Mouse (Mus musculus) ES-E14 (cell line): ENCODE data around the gene Zc3h12a. TPM values are rescaled to one million over a fixed set of nuclear protein-coding genes. Genes with fewer than 3 reads are reported as not detected.
A peak's percentile ranks its signal among the peaks of the same experiment; 100 is the strongest.

Source experiments
- DNase-seq: peaks from one replicate; pipeline ENCODE4 v3.0.0-alpha.2; 2013; ENCODE audit warnings: low read depth, low spot score
- H3K27ac ChIP-seq: 2 replicates; pipeline ENCODE4 v1.5.1; 2012; ENCODE audit warnings: low read depth, mild to moderate bottlenecking, low read length, moderate library complexity, mixed read lengths; ENCODE audit not compliant: poor library complexity, insufficient read depth, severe bottlenecking
- H3K36me3 ChIP-seq: 2 replicates; pipeline ENCODE4 v1.6.1; 2012; ENCODE audit warnings: mild to moderate bottlenecking, low read length, moderate library complexity, mixed read lengths; ENCODE audit not compliant: control insufficient read depth, poor library complexity, insufficient read depth, severe bottlenecking
- H3K4me1 ChIP-seq, 2 experiments: fragments of 150-350 bp in 1 of 2; sonication (generic) in 1 of 2; 2 replicates each; pipeline ENCODE4 v1.6.1; 2012; ENCODE audit warnings: low read length in 2 of 2, mild to moderate bottlenecking in 1 of 2, mixed read lengths in 1 of 2; ENCODE audit not compliant: control insufficient read depth in 2 of 2, insufficient read depth in 2 of 2, poor library complexity in 1 of 2
- H3K4me3 ChIP-seq, 2 experiments: fragments of 150-350 bp in 1 of 2; sonication (generic) in 1 of 2; 2 replicates each; pipeline ENCODE4 v1.5.1; 2012; ENCODE audit warnings: low read length in 2 of 2, low read depth in 1 of 2, mild to moderate bottlenecking in 1 of 2, mixed read lengths in 1 of 2; ENCODE audit not compliant: insufficient read depth in 1 of 2, poor library complexity in 1 of 2, severe bottlenecking in 1 of 2
- H3K9ac ChIP-seq: 2 replicates; pipeline ENCODE4 v1.6.1; 2012; ENCODE audit warnings: low read depth, mild to moderate bottlenecking, low read length, mixed read lengths; ENCODE audit not compliant: poor library complexity, insufficient read depth, severe bottlenecking
- H3K9me3 ChIP-seq: fragments of 150-350 bp; sonication (generic); 2 replicates; pipeline ENCODE4 v1.6.1; 2012; ENCODE audit warnings: low read depth, mild to moderate bottlenecking, low read length; ENCODE audit not compliant: control insufficient read depth, insufficient read depth
- CHD2 ChIP-seq: IDR thresholded peaks from 2 replicates; pipeline ENCODE4 v1.6.1; 2014; ENCODE audit warnings: mild to moderate bottlenecking, low read depth, low read length, inconsistent platforms
- HCFC1 ChIP-seq: IDR thresholded peaks from 2 replicates; pipeline ENCODE4 v1.6.1; 2012; ENCODE audit warnings: low read length, inconsistent platforms, borderline replicate concordance; ENCODE audit not compliant: insufficient read depth
- MAFK ChIP-seq: IDR thresholded peaks from 2 replicates; pipeline ENCODE4 v1.6.1; 2014; ENCODE audit warnings: mild to moderate bottlenecking, low read depth, low read length, inconsistent platforms; ENCODE audit not compliant: insufficient read depth
- ZC3H11A ChIP-seq: IDR thresholded peaks from 2 replicates; pipeline ENCODE4 v1.6.1; 2012; ENCODE audit warnings: low read depth, mild to moderate bottlenecking, inconsistent platforms, low read length, borderline replicate concordance
- ZNF384 ChIP-seq: IDR thresholded peaks from 2 replicates; pipeline ENCODE4 v1.6.1; 2012; ENCODE audit warnings: low read depth, low read length, inconsistent platforms
- in situ Hi-C, 2 experiments: fragments of 600-800 bp; cut with MboI; formaldehyde crosslinking; loops; one replicate each; pipeline ENCODE4 v1.15.1; 2025; ENCODE audit warnings: low sequenced_read_pairs in 2 of 2, inconsistent platforms in 1 of 2; ENCODE audit not compliant: unreplicated experiment in 2 of 2
- total RNA-seq: library from RNA; depleted of rRNA; stranded (reverse); fragments of 300-350 nt; gene quantifications from 2 replicates; pipeline ENCODE4 v1.2.3, GENCODE M21; 2012

Zc3h12a gene
- total RNA-seq, 1 experiment: 4.9 TPM

DNA sequence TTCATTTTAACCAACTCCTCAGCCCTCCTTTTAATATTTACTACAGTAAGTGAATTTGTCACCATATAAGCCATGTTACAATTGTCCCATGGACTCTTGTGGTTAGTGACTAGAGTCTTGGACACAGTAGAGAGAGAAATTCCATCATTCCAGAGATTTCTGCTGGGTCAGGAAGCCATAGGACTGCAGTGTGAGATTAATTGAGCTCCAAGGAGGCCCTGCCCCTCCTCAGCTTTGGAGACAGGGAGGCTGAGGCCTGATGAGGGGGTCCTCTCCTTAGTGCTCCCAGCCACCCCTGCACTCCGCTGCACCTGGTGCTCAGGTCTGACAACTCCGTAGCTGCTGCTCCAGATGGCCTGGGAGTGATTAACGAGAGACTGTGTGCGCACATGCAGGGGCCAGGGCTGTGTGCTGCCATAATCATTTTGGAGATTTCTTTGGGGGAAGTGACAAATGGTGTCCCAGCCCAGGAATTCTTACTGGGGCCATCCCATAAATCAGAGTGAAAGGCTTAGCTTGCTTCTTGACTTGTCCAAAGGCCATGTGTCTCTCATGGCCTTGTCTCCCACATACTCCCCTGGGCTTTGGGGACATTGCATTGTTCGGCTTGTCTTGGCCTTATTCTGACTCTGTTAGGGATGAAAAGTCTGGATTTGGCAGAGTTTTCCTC is 47.0 kb upstream of the Zc3h12a start:
- DNase-seq: no peak
- H3K4me1 ChIP-seq: peaks cover 0 to 5% of the 10 kb centered on the region in 2 experiments; a peak in 1 of 4 replicates
- H3K27ac ChIP-seq: no peak overlapping the region
- H3K9me3 ChIP-seq: no peaks in the 10 kb centered on the region
- no peak overlapping the region for H3K9ac ChIP-seq
- H3K36me3 ChIP-seq: no peaks in the 10 kb centered on the region
- no peak overlapping the region for H3K4me3 ChIP-seq
- in situ Hi-C loops: no loop called here
- TF ChIP-seq ZC3H11A (no peak), ZNF384 (no peak), CHD2 (no peak), MAFK (no peak), HCFC1 (no peak)

DNA sequence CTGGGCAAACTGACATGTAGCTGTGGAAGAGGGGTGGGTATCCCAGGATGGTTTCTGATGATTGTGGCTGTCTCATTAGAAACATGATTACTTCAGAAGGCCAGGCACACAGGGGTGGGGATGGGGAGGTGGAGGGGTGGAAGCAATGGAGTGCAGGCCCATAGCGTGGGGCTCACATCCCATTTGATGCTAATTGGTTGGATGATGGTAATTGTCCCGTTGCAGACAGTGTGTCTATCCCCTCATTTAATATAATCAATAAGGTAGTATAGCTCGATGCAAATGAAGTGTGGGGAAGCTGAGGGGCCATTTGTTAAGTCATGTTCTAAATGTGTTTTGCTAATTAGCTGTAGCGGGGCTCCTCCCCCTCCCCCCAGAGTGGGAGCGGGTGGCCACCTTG is 45.5 kb upstream of the Zc3h12a start:
- H3K4me1 ChIP-seq: peaks cover 0 to 5% of the 10 kb centered on the region in 2 experiments; a peak in 1 of 4 replicates

GRCm38 (mm10) chr4:125172736-125173135 is 45.1 kb upstream of the Zc3h12a start:
- no peak overlapping the region for H3K4me3 ChIP-seq
- H3K36me3 ChIP-seq: no peaks in the 10 kb centered on the region
- no peak overlapping the region for H3K9ac ChIP-seq
- H3K27ac ChIP-seq: peak overlapping the region; percentile 2; the same call in 1 of the 2 replicates
- in situ Hi-C loops: no loop called here
- no peaks in the 10 kb centered on the region for H3K9me3 ChIP-seq
- TF ChIP-seq HCFC1 (no peak), ZC3H11A (no peak), ZNF384 (no peak), MAFK (no peak), CHD2 (no peak)
- peaks cover 0 to 3% of the 10 kb centered on the region in 2 experiments; a peak in 1 of 4 replicates for H3K4me1 ChIP-seq
- no peak for DNase-seq

More for the DNA sequence above, 45.5 kb upstream of the Zc3h12a start:
- no peak for DNase-seq
- Histone ChIP-seq H3K36me3 (no peaks in the 10 kb centered on the region), H3K9ac (no peak overlapping the region), H3K9me3 (no peaks in the 10 kb centered on the region), H3K4me3 (no peak overlapping the region), H3K27ac (no peak overlapping the region)
- in situ Hi-C loops: no loop called here
- TF ChIP-seq HCFC1: no peak
- TF ChIP-seq ZC3H11A: no peak
- no peak for TF ChIP-seq ZNF384
- TF ChIP-seq CHD2: no peak
- TF ChIP-seq MAFK: no peak

DNA sequence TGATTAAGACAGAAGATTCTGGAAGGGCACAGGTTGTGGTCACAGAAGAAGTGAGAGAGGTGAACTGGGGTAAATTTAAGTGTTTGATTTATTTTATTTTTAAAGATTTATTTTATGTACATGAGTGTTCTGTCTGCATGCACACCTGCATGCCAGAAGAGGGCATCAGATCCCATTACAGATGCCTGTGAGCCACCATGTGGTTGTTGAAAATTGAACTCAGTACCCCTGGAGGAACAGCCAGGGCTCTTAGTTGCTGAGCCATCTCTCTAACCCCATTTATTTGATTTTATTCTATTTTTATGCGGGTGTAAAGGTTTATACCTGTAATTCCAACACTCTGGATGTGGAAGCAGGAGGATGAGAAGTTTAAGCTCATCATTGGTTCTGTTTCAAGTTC is 40.1 kb upstream of the Zc3h12a start:
- Histone ChIP-seq H3K36me3 (no peaks in the 10 kb centered on the region), H3K4me1 (peaks cover 14 to 16% of the 10 kb centered on the region in 2 experiments), H3K4me3 (no peak overlapping the region), H3K9ac (no peak overlapping the region), H3K27ac (no peak overlapping the region), H3K9me3 (no peaks in the 10 kb centered on the region)
- in situ Hi-C loops: no loop called here
- TF ChIP-seq CHD2: no peak
- TF ChIP-seq HCFC1: no peak
- TF ChIP-seq ZNF384: no peak
- TF ChIP-seq ZC3H11A: no peak
- no peak for TF ChIP-seq MAFK
- no peak for DNase-seq
